Mouse (Mus musculus) thymus, adult 2 months (tissue): ENCODE data around the gene Hspb6.

Source experiments
- CTCF ChIP-seq: fragments of 200-500 bp; IDR thresholded peaks from 2 replicates; pipeline ENCODE4 v1.5.1; 2012; ENCODE audit warnings: mild to moderate bottlenecking, control low read depth, low read length, moderate library complexity, borderline replicate concordance; ENCODE audit not compliant: control insufficient read depth, poor library complexity, insufficient read depth; ENCODE audit errors: extremely low read depth
- POLR2A ChIP-seq: fragments of 200-500 bp; IDR thresholded peaks from 2 replicates; pipeline ENCODE4 v1.6.1; 2012; ENCODE audit warnings: mild to moderate bottlenecking, low read length, control low read depth, moderate library complexity; ENCODE audit not compliant: control insufficient read depth, poor library complexity, insufficient read depth; ENCODE audit errors: extremely low read depth

GRCm38 (mm10) chr7:30566033-30566432 lies 14.1 kb downstream of the Hspb6 start:
- TF ChIP-seq CTCF (no peak), POLR2A (no peak)
